Mouse (Mus musculus): ENCODE measurements around the gene Ispd.

DNA sequence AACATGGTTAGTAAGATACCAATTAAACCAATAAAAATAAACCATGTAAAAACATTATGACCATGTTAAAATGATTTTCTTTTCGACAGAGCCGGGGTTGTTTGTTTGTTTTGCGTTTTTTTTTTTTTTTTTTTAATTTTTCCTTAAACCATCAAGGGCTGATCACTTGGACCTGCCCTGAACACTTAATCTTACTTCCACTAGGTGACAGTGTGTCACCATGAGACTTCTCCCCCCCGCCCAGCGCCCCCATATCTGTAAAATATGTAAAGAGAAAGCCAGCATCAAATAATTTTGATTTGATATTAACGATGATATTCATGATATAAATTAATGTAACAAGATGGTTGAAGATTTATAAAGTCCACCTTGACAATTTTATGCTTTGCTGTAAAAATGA lies 300.5 kb downstream of the Ispd start:
- TF ChIP-seq POLR2A (IDR thresholded peaks at IDR 0.05; ENCODE audit: borderline replicate concordance, extremely low read depth, insufficient read depth, insufficient read length, poor library complexity, severe bottlenecking) (no peak), CTCF (IDR thresholded peaks at IDR 0.05; ENCODE audit: borderline replicate concordance, extremely low read depth, insufficient read depth, insufficient read length) (no peak)

Measured in brain, embryonic 14.5 days (tissue).